Mouse (Mus musculus) embryonic fibroblast, embryonic 13.5 days (primary cell): ENCODE measurements at regions not wholly inside any gene's neighbourhood (a gene's known extent, or its start where the extent isn't known, plus 50 kb on each side); places are given as distances from the start of the nearest gene placed in this dataset.
A peak's percentile ranks its signal among the peaks of the same experiment; 100 is the strongest.
"Not testable (repeated sequence)": the region's sequence is repeated elsewhere in the genome, so short reads cannot be mapped to it uniquely, and the experiment has no call there.

Source experiments
- H3K27ac ChIP-seq: 2 replicates; pipeline ENCODE4 v1.5.1; 2012; ENCODE audit warnings: low read length, control low read depth, inconsistent platforms; ENCODE audit not compliant: insufficient read depth
- H3K4me1 ChIP-seq: 2 replicates; pipeline ENCODE4 v1.6.1; 2011; ENCODE audit warnings: low read length; ENCODE audit not compliant: control insufficient read depth, insufficient read depth
- H3K4me3 ChIP-seq: 2 replicates; pipeline ENCODE4 v1.5.1; 2011; ENCODE audit warnings: mild to moderate bottlenecking, control low read depth, low read length; ENCODE audit not compliant: insufficient read depth
- CTCF ChIP-seq: IDR thresholded peaks from 2 replicates; pipeline ENCODE4 v1.5.1; 2011; ENCODE audit warnings: mild to moderate bottlenecking, control low read depth, low read length, moderate library complexity, borderline replicate concordance; ENCODE audit not compliant: insufficient read depth
- POLR2A ChIP-seq: IDR thresholded peaks from 2 replicates; pipeline ENCODE4 v1.6.1; 2011; ENCODE audit warnings: low read depth, mild to moderate bottlenecking, control low read depth, low read length, moderate library complexity

- TF ChIP-seq CTCF, result no peak
- TF ChIP-seq POLR2A, result no peak
- no peaks in the 10 kb centered on the region for H3K4me1 ChIP-seq
- no peak overlapping the region for H3K27ac ChIP-seq
- no peak overlapping the region for H3K4me3 ChIP-seq
Observed at GRCm38 (mm10) chr13:75295818-75296217, 206.2 kb downstream of the Pcsk1 start.

GRCm38 (mm10) chr13:75319780-75320179 lies 230.2 kb downstream of the Pcsk1 start:
- no peak overlapping the region for H3K4me3 ChIP-seq
- TF ChIP-seq CTCF, result no peak
- TF ChIP-seq POLR2A, result no peak
- peaks cover 2% of the 10 kb centered on the region for H3K4me1 ChIP-seq
- peak overlapping the region; percentile 68; the same call in 1 of the 2 replicates for H3K27ac ChIP-seq

- H3K4me3 ChIP-seq, result no peak overlapping the region
- TF ChIP-seq CTCF, result no peak
- TF ChIP-seq POLR2A, result no peak
- peaks cover 2% of the 10 kb centered on the region for H3K4me1 ChIP-seq
- no peak overlapping the region; the same call in 1 of the 2 replicates for H3K27ac ChIP-seq
Observed at GRCm38 (mm10) chr13:75320239-75320638, 230.6 kb downstream of the Pcsk1 start.

DNA sequence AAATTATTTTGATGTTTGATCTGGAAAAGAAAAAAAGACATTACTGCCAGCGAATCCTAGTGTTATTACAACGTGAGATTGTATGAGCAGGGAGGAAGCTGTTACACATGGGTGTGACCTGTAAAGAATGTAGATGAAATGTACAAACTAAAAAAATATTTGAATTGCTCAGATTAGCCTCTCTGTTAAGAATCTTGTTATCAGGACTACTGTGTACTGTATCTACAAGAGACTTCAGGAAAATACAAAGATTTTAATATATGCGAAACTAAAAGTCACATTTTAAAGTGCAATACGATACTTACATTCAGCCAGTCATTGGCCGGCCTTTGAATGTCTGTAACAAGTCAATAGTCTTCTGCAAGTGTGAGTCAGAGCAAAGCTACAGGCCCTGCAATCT lies 247.4 kb downstream of the Pcsk1 start:
- TF ChIP-seq CTCF (no peak), POLR2A (no peak)
- H3K27ac ChIP-seq, result no peak overlapping the region
- no peaks in the 10 kb centered on the region for H3K4me1 ChIP-seq
- no peak overlapping the region for H3K4me3 ChIP-seq

GRCm38 (mm10) chr13:75343422-75343821 lies 253.8 kb downstream of the Pcsk1 start:
- Histone ChIP-seq H3K4me3 (no peak overlapping the region), H3K4me1 (no peaks in the 10 kb centered on the region), H3K27ac (no peak overlapping the region)
- TF ChIP-seq CTCF, result no peak
- TF ChIP-seq POLR2A, result no peak

GRCm38 (mm10) chr13:75366723-75367426 lies 277.2 kb downstream of the Pcsk1 start:
- TF ChIP-seq CTCF, result no peak
- no peak for TF ChIP-seq POLR2A
- Histone ChIP-seq H3K4me3 (no peak overlapping the region), H3K27ac (peak overlapping the region; percentile 91), H3K4me1 (peaks cover 2% of the 10 kb centered on the region; the same call in 1 of the 2 replicates)

DNA sequence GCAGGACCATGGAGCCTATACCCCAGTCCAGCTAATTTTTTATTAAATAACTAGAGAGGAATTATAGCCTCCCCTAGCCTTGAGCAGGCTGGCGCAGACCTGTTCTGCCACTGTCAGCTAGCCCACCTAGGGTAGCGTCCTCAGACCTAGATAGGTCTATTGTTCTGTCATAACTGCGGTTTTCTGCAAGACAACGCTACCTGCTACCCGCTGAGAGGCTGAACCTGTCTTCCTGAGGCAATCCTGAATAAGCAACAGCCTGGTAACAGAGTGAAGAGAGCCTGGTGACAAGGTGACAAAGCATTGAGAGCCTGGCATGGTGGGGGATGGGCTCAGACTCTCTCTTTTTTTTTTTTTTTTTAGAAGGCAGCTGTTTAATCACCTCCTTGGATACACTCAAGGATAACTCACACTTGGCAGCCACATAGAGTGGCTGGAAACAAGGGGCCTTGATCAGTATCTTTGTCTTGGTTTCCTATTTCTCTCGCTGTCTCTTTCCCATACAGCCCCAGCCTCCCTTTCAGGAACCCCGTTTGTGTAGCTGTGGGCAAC lies 278.7 kb downstream of the Pcsk1 start:
- peaks cover 2% of the 10 kb centered on the region; the same call in 1 of the 2 replicates for H3K4me1 ChIP-seq
- no peak overlapping the region for H3K4me3 ChIP-seq
- H3K27ac ChIP-seq, result no peak overlapping the region
- TF ChIP-seq POLR2A (no peak), CTCF (no peak)

DNA sequence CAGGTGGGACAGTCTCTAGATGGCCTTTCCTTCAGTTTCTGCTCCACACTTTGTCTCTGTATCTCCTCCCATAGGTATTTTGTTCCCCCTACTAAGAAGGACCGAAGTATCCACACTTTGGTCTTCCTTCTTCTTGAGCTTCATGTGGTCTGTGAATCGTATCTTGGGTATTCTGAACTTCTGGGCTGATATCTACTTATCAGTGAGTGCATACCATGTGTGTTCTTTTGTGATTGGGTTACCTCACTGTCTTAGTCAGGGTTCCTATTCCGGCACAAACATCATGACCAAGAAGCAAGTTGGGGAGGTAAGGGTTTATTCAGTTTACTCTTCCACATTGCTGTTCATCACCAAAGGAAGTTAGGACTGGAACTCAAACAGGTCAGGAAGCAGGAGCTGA lies 287.5 kb downstream of the Pcsk1 start:
- not testable (repeated sequence) for H3K27ac ChIP-seq, H3K4me1 ChIP-seq, H3K4me3 ChIP-seq

DNA sequence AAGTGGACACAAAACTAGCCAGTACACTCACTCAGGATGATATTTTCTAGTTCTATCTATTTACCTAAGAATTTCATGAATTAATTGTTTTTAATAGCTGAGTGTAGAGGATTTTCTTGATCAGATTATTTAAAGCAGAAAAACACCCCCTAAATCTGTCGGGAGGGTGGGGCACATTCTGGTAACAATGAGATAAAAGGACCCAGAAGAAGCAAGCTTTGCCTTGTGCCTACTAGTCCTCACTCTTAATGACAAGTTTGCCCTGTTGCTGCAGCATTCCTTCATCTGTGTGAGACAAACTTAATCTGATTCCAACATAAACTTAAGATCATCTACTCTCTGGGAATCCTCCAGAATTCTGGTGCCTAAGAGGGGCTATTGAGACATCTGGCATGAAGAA lies 288.1 kb downstream of the Pcsk1 start:
- no peak for TF ChIP-seq POLR2A
- TF ChIP-seq CTCF, result no peak
- no peaks in the 10 kb centered on the region for H3K4me1 ChIP-seq
- H3K4me3 ChIP-seq, result no peak overlapping the region
- H3K27ac ChIP-seq, result no peak overlapping the region

- TF ChIP-seq POLR2A (no peak), CTCF (no peak)
- peaks cover 2% of the 10 kb centered on the region; the same call in 1 of the 2 replicates for H3K4me1 ChIP-seq
Observed at GRCm38 (mm10) chr13:75384631-75385340, 295.2 kb downstream of the Pcsk1 start.

More at GRCm38 (mm10) chr13:75384631-75385340, 295.2 kb downstream of the Pcsk1 start:
- Histone ChIP-seq H3K4me3 (no peak overlapping the region), H3K27ac (no peak overlapping the region)
